Mouse (Mus musculus) G1E (cell line): ENCODE measurements at regions not wholly inside any gene's neighbourhood (a gene's known extent, or its start where the extent isn't known, plus 50 kb on each side); places are given as distances from the start of the nearest gene placed in this dataset.

Experiments used
- ATAC-seq: 2 replicates; pipeline ENCODE4 v1.8.0; 2016; ENCODE audit warnings: mild to moderate bottlenecking; ENCODE audit not compliant: insufficient number of reproducible peaks, poor library complexity, low FRiP score, severe bottlenecking; ENCODE audit errors: extremely low read depth
- DNase-seq: peaks from one replicate; pipeline ENCODE4 v3.0.0; 2012; ENCODE audit warnings: low spot score
- H3K27me3 ChIP-seq: 2 replicates; pipeline ENCODE4 v1.6.1; 2012; ENCODE audit warnings: mild to moderate bottlenecking, low read length, inconsistent platforms; ENCODE audit not compliant: insufficient read depth
- H3K36me3 ChIP-seq: replicated peaks from 2 replicates; pipeline ENCODE3; 2012; ENCODE audit warnings: mild to moderate bottlenecking, inconsistent platforms
- H3K4me1 ChIP-seq: 2 replicates; pipeline ENCODE4 v1.6.1; 2012; ENCODE audit warnings: low read depth, low read length, inconsistent platforms, mixed read lengths; ENCODE audit not compliant: insufficient read depth
- H3K4me3 ChIP-seq: 2 replicates; pipeline ENCODE4 v1.5.1; 2012; ENCODE audit warnings: low read depth, mild to moderate bottlenecking, inconsistent platforms, low read length, moderate library complexity, mixed read lengths
- H3K9me3 ChIP-seq: replicated peaks from 2 replicates; pipeline ENCODE4 v1.6.1; 2012; ENCODE audit warnings: inconsistent platforms
- CTCF ChIP-seq: IDR thresholded peaks from 2 replicates; pipeline ENCODE4 v1.5.1; 2012; ENCODE audit warnings: low read depth, low read length, inconsistent platforms, mixed read lengths
- GATA1 ChIP-seq: IDR thresholded peaks from 2 replicates; pipeline ENCODE4 v1.6.1; 2012; ENCODE audit warnings: borderline replicate concordance, low read length, inconsistent platforms, mixed read lengths
- GATA2 ChIP-seq: IDR thresholded peaks from 2 replicates; pipeline ENCODE4 v1.6.1; 2012; ENCODE audit warnings: low read depth, low read length, inconsistent platforms, borderline replicate concordance
- POLR2AphosphoS5 ChIP-seq: IDR thresholded peaks from 2 replicates; pipeline ENCODE4 v1.6.1; 2012; ENCODE audit warnings: low read depth, low read length, inconsistent platforms; ENCODE audit not compliant: insufficient replicate concordance
- TAL1 ChIP-seq: conservative IDR thresholded peaks from 2 replicates; pipeline ENCODE4 v1.6.1; 2012; ENCODE audit warnings: low read depth, low read length, inconsistent platforms, mixed read lengths

- TF ChIP-seq POLR2AphosphoS5, result no peak
- TF ChIP-seq TAL1, result no peak
- TF ChIP-seq GATA2, result no peak
- TF ChIP-seq CTCF, result no peak
- no peak for TF ChIP-seq GATA1
- DNase-seq (no peak), ATAC-seq (no peak)
- H3K36me3 ChIP-seq, result no peaks in the 10 kb centered on the region
- no peak overlapping the region for H3K4me3 ChIP-seq
- peaks cover 2% of the 10 kb centered on the region; the same call in 1 of the 2 replicates for H3K27me3 ChIP-seq
- no peaks in the 10 kb centered on the region for H3K4me1 ChIP-seq
- no peaks in the 10 kb centered on the region for H3K9me3 ChIP-seq
Observed at GRCm38 (mm10) chr1:4703316-4703715, 104.4 kb upstream of the Gm37988 start.

GRCm38 (mm10) chr1:4706171-4706570 is 101.5 kb upstream of the Gm37988 start:
- Histone ChIP-seq H3K4me1 (no peaks in the 10 kb centered on the region), H3K36me3 (no peaks in the 10 kb centered on the region), H3K27me3 (no peaks in the 10 kb centered on the region), H3K4me3 (no peak overlapping the region), H3K9me3 (no peaks in the 10 kb centered on the region)
- TF ChIP-seq GATA1 (no peak), TAL1 (no peak), GATA2 (no peak), CTCF (no peak), POLR2AphosphoS5 (no peak)
- ATAC-seq (no peak), DNase-seq (no peak)

GRCm38 (mm10) chr1:4722333-4722931 is 85.3 kb upstream of the Gm37988 start:
- no peak for ATAC-seq
- no peak overlapping the region for H3K4me3 ChIP-seq
- DNase-seq, result no peak
- H3K27me3 ChIP-seq, result no peaks in the 10 kb centered on the region; the same call in 1 of the 2 replicates
- H3K4me1 ChIP-seq, result no peaks in the 10 kb centered on the region
- no peaks in the 10 kb centered on the region for H3K9me3 ChIP-seq
- TF ChIP-seq TAL1, result no peak
- TF ChIP-seq GATA1, result no peak
- TF ChIP-seq GATA2, result no peak
- TF ChIP-seq POLR2AphosphoS5, result no peak
- no peak for TF ChIP-seq CTCF
- H3K36me3 ChIP-seq, result no peaks in the 10 kb centered on the region
